Mouse (Mus musculus) B cell, adult 2 months (primary cell): ENCODE results near the gene Elf3.
"Not testable (repeated sequence)": the region's sequence is repeated elsewhere in the genome, so short reads cannot be mapped to it uniquely, and the experiment has no call there.

Source experiments
- DNase-seq, 2 experiments: peaks; one replicate each; pipeline ENCODE4 v3.0.0; 2022

Gene Elf3

GRCm38 (mm10) chr1:135258380-135259127 lies at the start of gene Elf3:
TSS of gene Elf3 (minus strand) at chr1:135258568.
- DNase-seq = no peak

- DNase-seq = no peak
These were observed 32.5 kb upstream of the Elf3 start for GRCm38 (mm10) chr1:135290908-135291307.

- no peak for DNase-seq
These were observed 27.9 kb upstream of the Elf3 start for GRCm38 (mm10) chr1:135286311-135286710.

- peak; percentile 51 to 61 for DNase-seq
These were observed 25.5 kb upstream of the Elf3 start, which contains the start of gene Rnpep for GRCm38 (mm10) chr1:135283826-135284291. TSS of gene Rnpep (minus strand) at chr1:135284084.

- peak in 1 of 2 experiments; percentile 37 for DNase-seq
These were observed 25.0 kb upstream of the Elf3 start for GRCm38 (mm10) chr1:135283287-135283825.

- DNase-seq = peak; percentile 12 to 17
These were observed 24.3 kb upstream of the Elf3 start for GRCm38 (mm10) chr1:135282536-135283286.

GRCm38 (mm10) chr1:135281841-135282240 lies 23.5 kb upstream of the Elf3 start:
- DNase-seq = no peak

- DNase-seq = no peak
These were observed 22.3 kb upstream of the Elf3 start for GRCm38 (mm10) chr1:135280646-135281045.

GRCm38 (mm10) chr1:135271371-135271770 lies 13.0 kb upstream of the Elf3 start:
- no peak for DNase-seq

GRCm38 (mm10) chr1:135267663-135268446 lies 9.5 kb upstream of the Elf3 start:
- no peak for DNase-seq

- no peak for DNase-seq
These were observed 7.5 kb upstream of the Elf3 start for GRCm38 (mm10) chr1:135265834-135266233.

- DNase-seq = no peak
These were observed 4.9 kb upstream of the Elf3 start for GRCm38 (mm10) chr1:135263316-135263715.

GRCm38 (mm10) chr1:135262329-135262728 lies 4.0 kb upstream of the Elf3 start:
- DNase-seq = no peak

GRCm38 (mm10) chr1:135260931-135261330 lies 2.6 kb upstream of the Elf3 start:
- DNase-seq = no peak

- peak; percentile 76 to 78 for DNase-seq
These were observed 714 bp upstream of the Elf3 start for GRCm38 (mm10) chr1:135259128-135259436.

- DNase-seq = no peak
These were observed 2.1 kb downstream of the Elf3 start for GRCm38 (mm10) chr1:135256299-135256698.

- no peak for DNase-seq
These were observed 5.5 kb downstream of the Elf3 start for GRCm38 (mm10) chr1:135252854-135253253.

- no peak for DNase-seq
These were observed 7.0 kb downstream of the Elf3 start for GRCm38 (mm10) chr1:135251405-135251804.

- no peak for DNase-seq
These were observed 7.7 kb downstream of the Elf3 start for GRCm38 (mm10) chr1:135250706-135251105.

- no peak for DNase-seq
These were observed 9.9 kb downstream of the Elf3 start for GRCm38 (mm10) chr1:135248434-135248850.

- DNase-seq = no peak
These were observed 14.4 kb downstream of the Elf3 start for GRCm38 (mm10) chr1:135244014-135244413.

- DNase-seq = not testable (repeated sequence)
These were observed 18.2 kb downstream of the Elf3 start for GRCm38 (mm10) chr1:135240206-135240605.
